Mouse (Mus musculus): Measurements from ENCODE around the gene Mrpl36.

Gene Mrpl36

GRCm38 (mm10) chr13:73347171-73347570, 18.9 kb downstream of the Mrpl36 start:
- no peak for DNase-seq

GRCm38 (mm10) chr13:73347922-73348650, 19.8 kb downstream of the Mrpl36 start:
- DNase-seq = no peak

DNA sequence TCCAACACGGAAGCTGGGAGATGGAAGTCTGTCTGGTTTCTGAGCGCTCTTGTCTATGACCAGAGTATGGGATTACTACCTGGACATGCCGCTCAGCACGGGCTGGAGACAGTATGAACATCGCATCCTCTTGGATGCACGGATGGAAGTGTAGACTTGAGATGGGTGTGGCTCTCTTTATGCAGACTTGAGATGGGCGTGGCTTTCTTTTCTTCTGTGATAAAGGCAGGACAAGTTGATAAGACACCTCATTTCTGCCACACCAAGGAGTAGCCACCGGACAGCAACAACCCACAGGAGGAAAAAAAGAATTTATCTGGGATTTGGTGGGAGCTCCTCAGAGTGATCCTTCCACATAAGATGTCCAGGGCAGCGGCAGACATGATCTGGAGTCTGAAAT, 22.4 kb downstream of the Mrpl36 start:
- DNase-seq = no peak

GRCm38 (mm10) chr13:73351910-73352309, 23.6 kb downstream of the Mrpl36 start:
- DNase-seq = no peak

DNA sequence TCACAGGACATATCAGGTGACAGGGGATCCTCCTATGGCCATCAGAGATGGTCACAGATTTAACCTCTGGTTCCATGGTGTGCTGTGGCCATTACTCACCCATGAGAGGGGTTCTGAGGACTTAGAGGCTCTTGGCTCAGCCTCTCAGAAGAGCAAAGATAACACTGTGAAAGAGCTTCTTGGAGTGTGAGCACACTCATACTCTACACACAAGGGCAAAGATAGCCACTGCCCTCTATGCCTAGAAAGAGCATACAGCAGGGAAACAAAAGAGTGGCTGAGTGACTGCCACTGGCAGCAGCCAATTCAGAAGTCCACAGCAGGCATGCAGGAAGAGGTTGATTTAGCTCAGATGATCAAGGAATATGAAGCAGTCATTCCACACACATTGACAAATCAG, 24.2 kb downstream of the Mrpl36 start:
- DNase-seq = no peak

DNA sequence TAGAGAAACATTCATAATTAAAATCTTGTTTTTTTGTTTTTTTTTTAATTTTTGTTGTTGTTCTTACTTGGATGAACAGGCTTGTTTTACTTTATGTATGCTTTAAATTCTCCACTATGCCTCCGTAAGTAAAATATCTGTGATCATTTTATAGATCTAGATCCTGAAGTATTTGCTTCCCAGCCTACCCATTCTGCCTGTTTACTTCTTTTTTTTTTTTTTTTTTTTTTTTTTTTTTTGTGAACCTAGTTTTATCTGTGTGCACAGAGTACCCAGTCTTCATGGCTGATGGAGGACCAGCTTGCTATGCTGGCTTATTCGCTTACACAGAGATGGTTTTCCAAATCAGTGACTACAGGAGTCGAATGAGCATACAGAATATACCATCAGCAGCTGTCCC, 28.8 kb downstream of the Mrpl36 start:
- DNase-seq = no peak

- DNase-seq = no peak
Measured at GRCm38 (mm10) chr13:73373367-73373766, 45.1 kb downstream of the Mrpl36 start.

GRCm38 (mm10) chr13:73374612-73375011, 46.3 kb downstream of the Mrpl36 start:
- DNase-seq = no peak

GRCm38 (mm10) chr13:73377637-73378036, 49.3 kb downstream of the Mrpl36 start:
- DNase-seq = no peak

Data from right cerebral cortex, postnatal 4 days (tissue).